Comparison of ENCODE assay signal across 8 mouse cellular contexts in genomic region chr10:96621980-96622645, GRCm38 (mm10). TPM values are rescaled to one million over a fixed set of nuclear protein-coding genes. Genes with fewer than 3 reads are reported as not detected.
DNase-seq lines count a peak whose midpoint lies in the region; ATAC-seq and TF ChIP-seq lines count a peak whose summit lies in the region.

No protein-coding gene starts in this region.

- peak overlapping the region; percentile 61 for H3K9ac ChIP-seq in embryonic facial prominence, embryonic 13.5 days
- H3K9ac ChIP-seq in kidney, embryonic 14.5 days (ENCODE audit: low read depth, low read length) = no peak overlapping the region; the same call in 1 of the 2 replicates

- no peak for TF ChIP-seq POLR2A in myocyte (IDR thresholded peaks at IDR 0.05; ENCODE audit: insufficient read length, low read depth)

- peak overlapping the region; percentile 22; the same call in 1 of the 2 replicates for H3K27ac ChIP-seq in embryonic facial prominence, embryonic 13.5 days
- no peak overlapping the region for H3K27ac ChIP-seq in kidney, embryonic 14.5 days (ENCODE audit: low read depth, low read length)

- no peaks in the 10 kb centered on the region for H3K9me3 ChIP-seq in embryonic facial prominence, embryonic 13.5 days
- no peaks in the 10 kb centered on the region for H3K9me3 ChIP-seq in kidney, embryonic 14.5 days (ENCODE audit: control insufficient read depth, low read length)

- peak overlapping the region; percentile 82 for H3K4me2 ChIP-seq in embryonic facial prominence, embryonic 13.5 days
- H3K4me2 ChIP-seq in kidney, embryonic 14.5 days (replicated peaks; ENCODE audit: low read depth, low read length) = peak overlapping the region; percentile 45
- H3K4me2 ChIP-seq in myocyte (ENCODE audit: low read depth) = peak overlapping the region; percentile 90

- H3K79me2 ChIP-seq in myocyte (ENCODE audit: control insufficient read depth, insufficient read depth) = peaks cover 99% of the 10 kb centered on the region

- peaks cover 46% of the 10 kb centered on the region for H3K36me3 ChIP-seq in embryonic facial prominence, embryonic 13.5 days
- peaks cover 36% of the 10 kb centered on the region; the same call in 1 of the 2 replicates for H3K36me3 ChIP-seq in kidney, embryonic 14.5 days (ENCODE audit: control insufficient read depth, insufficient read depth, low read length)
- peaks cover 43% of the 10 kb centered on the region for H3K36me3 ChIP-seq in myocyte (ENCODE audit: control insufficient read depth, insufficient read depth)

- H3K4me3 ChIP-seq in embryonic facial prominence, embryonic 13.5 days = peak overlapping the region; percentile 58
- peak overlapping the region; percentile 21 for H3K4me3 ChIP-seq in kidney, embryonic 14.5 days (ENCODE audit: low read length)
- peak overlapping the region; percentile 99 for H3K4me3 ChIP-seq in myocyte

- ATAC-seq in embryonic facial prominence, embryonic 13.5 days (ENCODE audit: insufficient number of reproducible peaks, insufficient read depth, low FRiP score, low TSS enrichment, low read depth) = no peak
- ATAC-seq in kidney, embryonic 14.5 days (ENCODE audit: low FRiP score, low TSS enrichment) = no peak

- peak; percentile 45 to 83 for DNase-seq in adrenal gland, adult (ENCODE audit: inconsistent age in 2 of 2, low spot score in 1 of 2)
- DNase-seq in adrenal gland, postnatal 4 days (ENCODE audit: low spot score in 2 of 2) = no peak
- DNase-seq in 3134 (ENCODE audit: extremely low read depth, insufficient read length, low spot score) = peak; percentile 37
- DNase-seq in right cerebral cortex, postnatal 10 days (ENCODE audit: low spot score in 2 of 2) = no peak
- DNase-seq in spleen, adult 12 weeks (ENCODE audit: low spot score) = no peak

- H3ac ChIP-seq in myocyte (ENCODE audit: control insufficient read depth, insufficient read length) = no peak overlapping the region

- WGBS in embryonic facial prominence, embryonic 13.5 days = 75% methylated on average over 13 of the region's 13 CpGs
- WGBS in kidney, embryonic 14.5 days = 72% methylated on average over 13 of the region's 13 CpGs

- H3K27me3 ChIP-seq in embryonic facial prominence, embryonic 13.5 days = no peaks in the 10 kb centered on the region
- no peaks in the 10 kb centered on the region for H3K27me3 ChIP-seq in kidney, embryonic 14.5 days (ENCODE audit: control insufficient read depth, insufficient read depth, low read length)
- H3K27me3 ChIP-seq in myocyte (ENCODE audit: control insufficient read depth, insufficient read depth, insufficient read length) = no peaks in the 10 kb centered on the region

- peaks cover 34% of the 10 kb centered on the region for H3K4me1 ChIP-seq in embryonic facial prominence, embryonic 13.5 days
- peaks cover 9% of the 10 kb centered on the region; the same call in 1 of the 2 replicates for H3K4me1 ChIP-seq in kidney, embryonic 14.5 days (ENCODE audit: control insufficient read depth, insufficient read depth, low read length)

TF ChIP-seq in myocyte, 11 proteins besides CTCF, POLR2A, EP300 and RAD21:
- TF ChIP-seq SRF (IDR thresholded peaks at IDR 0.05; ENCODE audit: control insufficient read depth, insufficient read length, low read depth) (no peak), MYOD1 (IDR thresholded peaks at IDR 0.05; ENCODE audit: control insufficient read depth in 1 of 3, insufficient read length in 2 of 3, low read depth in 2 of 3) (no peak), TCF12 (IDR thresholded peaks at IDR 0.05; ENCODE audit: insufficient read depth, poor library complexity, severe bottlenecking) (no peak), MAX (IDR thresholded peaks at IDR 0.05; ENCODE audit: low read depth) (no peak)

RNA-seq across cellular contexts. Expression of gene Btg1, which starts 5.3 kb away (rescaled TPM):
- total RNA-seq in adrenal gland, postnatal 4 days (2021) = 100 to 1,000 TPM; 121 to 124 TPM
- polyA plus RNA-seq in embryonic facial prominence, embryonic 13.5 days (2015; fragmentation: Nextera tagmentation; extraction: Ambion mirVana) = 83.5 and 84.5 TPM in 2 replicates
- polyA plus RNA-seq in kidney, embryonic 14.5 days (2014; fragmentation: Nextera tagmentation; extraction: Ambion mirVana) = 47.3 and 55.9 TPM in 2 replicates
- polyA plus RNA-seq in myocyte (2012; fragmentation: generic; extraction: Trizol) = 49.9 TPM

Comparison
In these comparisons a context has a peak if more than half of its experiments do, and no peak if none do; other contexts are left out.
1. DNase-seq: peak in adrenal gland, adult (2 of 2) and 3134 (single experiment); none in adrenal gland, postnatal 4 days (0 of 2), right cerebral cortex, postnatal 10 days (0 of 2) and spleen, adult 12 weeks (single experiment).
2. H3K4me3 ChIP-seq: peak in every context shown above with its lines; median percentile 99 in myocyte; 58 in embryonic facial prominence, embryonic 13.5 days; 21 in kidney, embryonic 14.5 days.
3. Peak in every context shown above with its lines, with median percentiles within 50 percentile points of each other: H3K4me2 ChIP-seq.